Mouse (Mus musculus) embryonic facial prominence, embryonic 13.5 days (tissue): ENCODE measurements around the gene Hemgn. TPM values are rescaled to one million over a fixed set of nuclear protein-coding genes. Genes with fewer than 3 reads are reported as not detected.
A peak's percentile ranks its signal among the peaks of the same experiment; 100 is the strongest.

Experiments used
- ATAC-seq: fragments of 200-750 bp; cut with Nextera tagmentation; 2 replicates; pipeline ENCODE4 v1.8.0; 2017; ENCODE audit warnings: low read depth; ENCODE audit not compliant: insufficient number of reproducible peaks, insufficient read depth, low FRiP score, low TSS enrichment
- H3K27ac ChIP-seq: fragments of 300-500 bp; sonication (generic); 2 replicates; pipeline ENCODE4 v1.5.1; 2015; ENCODE audit warnings: moderate library complexity, mild to moderate bottlenecking, inconsistent platforms
- H3K27me3 ChIP-seq: fragments of 300-500 bp; sonication (generic); 2 replicates; pipeline ENCODE4 v1.6.1; 2015; ENCODE audit warnings: mild to moderate bottlenecking, inconsistent platforms
- H3K36me3 ChIP-seq: fragments of 300-500 bp; sonication (generic); 2 replicates; pipeline ENCODE4 v1.6.1; 2015; ENCODE audit warnings: mild to moderate bottlenecking, inconsistent platforms
- H3K4me1 ChIP-seq: fragments of 300-500 bp; sonication (generic); 2 replicates; pipeline ENCODE4 v1.6.1; 2015; ENCODE audit warnings: inconsistent platforms
- H3K4me2 ChIP-seq: fragments of 300-500 bp; sonication (generic); 2 replicates; pipeline ENCODE4 v1.6.1; 2015; ENCODE audit warnings: moderate library complexity, mild to moderate bottlenecking, inconsistent platforms
- H3K4me3 ChIP-seq: fragments of 300-500 bp; sonication (generic); 2 replicates; pipeline ENCODE4 v1.5.1; 2015; ENCODE audit warnings: mild to moderate bottlenecking, inconsistent platforms
- H3K9ac ChIP-seq: fragments of 300-500 bp; sonication (generic); 2 replicates; pipeline ENCODE4 v1.6.1; 2015; ENCODE audit warnings: mild to moderate bottlenecking, inconsistent platforms
- H3K9me3 ChIP-seq: fragments of 300-500 bp; sonication (generic); 2 replicates; pipeline ENCODE4 v1.6.1; 2016; ENCODE audit warnings: inconsistent platforms
- WGBS: fragments of 180-500 bp; shearing (Covaris S2); methylation state at CpG from one replicate; pipeline ENCODE4 v1.1.7; 2015; ENCODE audit warnings: mixed read lengths; 5-methylcytosine and 5-hydroxymethylcytosine counted together
- polyA plus RNA-seq: library from polyadenylated mRNA; unstranded; fragments of >200 nt; fragmentation: Nextera tagmentation; extraction: Ambion mirVana; gene quantifications from 2 replicates; pipeline ENCODE4 v1.2.1, GENCODE M21; 2015

Gene Hemgn
- polyA plus RNA-seq, 1 experiment from 2014 or later: 0.87 TPM

DNA sequence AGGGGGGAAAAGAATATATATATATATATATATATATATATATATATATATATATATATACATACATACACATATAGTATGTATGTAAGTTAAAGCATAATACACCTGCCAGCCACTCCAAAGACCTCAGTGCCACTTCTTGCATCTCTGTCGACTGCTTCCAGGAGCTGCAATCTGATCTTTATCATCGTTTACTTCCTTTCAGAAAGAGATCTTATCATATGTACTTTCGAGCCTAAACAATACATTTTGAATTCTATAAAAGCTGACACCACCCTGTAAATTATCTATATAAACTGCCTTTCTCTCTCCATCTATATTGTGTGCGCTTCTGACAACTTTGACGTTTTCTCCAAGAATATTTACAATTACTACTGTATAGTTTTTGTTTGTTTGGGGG, 24.8 kb downstream of the Hemgn start:
- Histone ChIP-seq H3K4me1 (no peaks in the 10 kb centered on the region), H3K4me3 (peak overlapping the region; percentile 64), H3K4me2 (peak overlapping the region; percentile 68), H3K9me3 (no peaks in the 10 kb centered on the region), H3K9ac (peak overlapping the region; percentile 87), H3K36me3 (peaks cover 20% of the 10 kb centered on the region), H3K27ac (peak overlapping the region; percentile 95; the same call in 1 of the 2 replicates), H3K27me3 (no peaks in the 10 kb centered on the region)
- WGBS: 25% methylated on average over 5 of the region's 5 CpGs
- ATAC-seq: no peak

GRCm38 (mm10) chr4:46374869-46375368, 38.4 kb downstream of the Hemgn start:
- Histone ChIP-seq H3K4me2 (peak overlapping the region; percentile 65), H3K27me3 (no peaks in the 10 kb centered on the region), H3K4me3 (peak overlapping the region; percentile 40), H3K9ac (peak overlapping the region; percentile 11), H3K36me3 (peaks cover 34% of the 10 kb centered on the region), H3K27ac (no peak overlapping the region), H3K4me1 (0 out of 2 replicates have a peak, but pooled peaks cover 5% of the 10 kb centered on the region), H3K9me3 (no peaks in the 10 kb centered on the region)
- ATAC-seq: peak; percentile 52; the same call in 1 of the 2 replicates
- WGBS: 22% methylated on average over 22 of the region's 22 CpGs

DNA sequence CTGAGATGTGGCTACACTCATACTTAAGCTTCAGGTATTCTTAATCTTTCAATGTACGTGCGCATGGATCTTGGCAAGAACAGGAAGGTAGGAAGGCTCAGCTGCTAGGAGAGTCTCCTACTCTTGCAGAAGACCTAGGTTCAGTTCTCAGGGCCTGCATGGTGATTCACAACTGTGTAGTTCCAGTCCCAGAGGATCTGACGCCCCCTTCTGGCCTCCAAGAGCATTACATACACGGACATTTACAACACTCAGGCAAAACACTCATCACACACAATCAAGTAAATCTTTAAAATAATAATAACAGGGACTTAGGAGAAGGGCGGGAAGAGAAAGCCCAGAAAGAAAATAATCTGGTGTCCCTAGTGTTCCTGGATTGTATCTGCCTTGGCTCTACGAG, 38.9 kb downstream of the Hemgn start:
- ATAC-seq: no peak
- Histone ChIP-seq H3K4me3 (peak overlapping the region; percentile 40), H3K9me3 (no peaks in the 10 kb centered on the region), H3K4me2 (peak overlapping the region; percentile 65), H3K27me3 (0 out of 2 replicates have a peak, but pooled peaks cover 3% of the 10 kb centered on the region), H3K4me1 (0 out of 2 replicates have a peak, but pooled peaks cover 5% of the 10 kb centered on the region), H3K27ac (no peak overlapping the region), H3K36me3 (peaks cover 29% of the 10 kb centered on the region), H3K9ac (peak overlapping the region; percentile 11)
- WGBS: 59% methylated on average over 6 of the region's 6 CpGs

- peak overlapping the region; percentile 34 for H3K4me3 ChIP-seq
- no peaks in the 10 kb centered on the region for H3K36me3 ChIP-seq
- H3K9ac ChIP-seq: peak overlapping the region; percentile 64; the same call in 1 of the 2 replicates
- H3K27ac ChIP-seq: peak overlapping the region; percentile 44; the same call in 1 of the 2 replicates
- H3K4me1 ChIP-seq: 0 out of 2 replicates have a peak, but pooled peaks cover 5% of the 10 kb centered on the region
- no peaks in the 10 kb centered on the region for H3K9me3 ChIP-seq
- peak; percentile 65 for ATAC-seq
- WGBS: under 1% methylated on average over 19 of the region's 19 CpGs
- H3K27me3 ChIP-seq: peaks cover 8% of the 10 kb centered on the region
- H3K4me2 ChIP-seq: peak overlapping the region; percentile 60
Observed at GRCm38 (mm10) chr4:46371030-46371429, 42.3 kb downstream of the Hemgn start.

- no peak overlapping the region for H3K9ac ChIP-seq
- ATAC-seq: no peak
- 0 out of 2 replicates have a peak, but pooled peaks cover 5% of the 10 kb centered on the region for H3K4me1 ChIP-seq
- peaks cover 13% of the 10 kb centered on the region for H3K27me3 ChIP-seq
- no peaks in the 10 kb centered on the region for H3K9me3 ChIP-seq
- peak overlapping the region; percentile 60; the same call in 1 of the 2 replicates for H3K4me2 ChIP-seq
- no peak overlapping the region for H3K27ac ChIP-seq
- no peak overlapping the region for H3K4me3 ChIP-seq
- WGBS: 43% methylated on average over 6 of the region's 6 CpGs
- H3K36me3 ChIP-seq: no peaks in the 10 kb centered on the region
Observed at GRCm38 (mm10) chr4:46370406-46370805, 42.9 kb downstream of the Hemgn start.

DNA sequence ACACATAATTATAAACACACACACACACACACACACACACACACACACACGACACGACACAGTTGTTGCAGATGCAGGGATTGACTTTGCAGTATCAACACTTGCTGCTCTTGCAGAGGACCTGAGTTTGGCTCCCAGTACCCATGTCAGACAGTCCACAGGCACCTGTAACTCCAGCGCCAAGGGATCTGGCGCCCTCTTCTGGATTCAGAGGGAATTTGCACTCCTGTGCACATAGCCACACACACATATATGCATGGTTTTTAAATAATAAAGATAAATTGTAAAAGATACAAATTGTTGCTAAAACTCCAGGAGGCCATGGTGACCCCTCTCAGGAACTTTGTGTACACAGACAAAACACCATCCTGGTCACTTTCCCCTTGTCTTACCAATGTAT, 44.2 kb downstream of the Hemgn start:
- no peak overlapping the region for H3K4me3 ChIP-seq
- no peak for ATAC-seq
- 0 out of 2 replicates have a peak, but pooled peaks cover 5% of the 10 kb centered on the region for H3K4me1 ChIP-seq
- peaks cover 18% of the 10 kb centered on the region for H3K27me3 ChIP-seq
- no peak overlapping the region for H3K9ac ChIP-seq
- no peaks in the 10 kb centered on the region for H3K36me3 ChIP-seq
- 64% methylated on average over 4 of the region's 4 CpGs for WGBS
- no peak overlapping the region for H3K4me2 ChIP-seq
- H3K27ac ChIP-seq: no peak overlapping the region
- H3K9me3 ChIP-seq: no peaks in the 10 kb centered on the region

DNA sequence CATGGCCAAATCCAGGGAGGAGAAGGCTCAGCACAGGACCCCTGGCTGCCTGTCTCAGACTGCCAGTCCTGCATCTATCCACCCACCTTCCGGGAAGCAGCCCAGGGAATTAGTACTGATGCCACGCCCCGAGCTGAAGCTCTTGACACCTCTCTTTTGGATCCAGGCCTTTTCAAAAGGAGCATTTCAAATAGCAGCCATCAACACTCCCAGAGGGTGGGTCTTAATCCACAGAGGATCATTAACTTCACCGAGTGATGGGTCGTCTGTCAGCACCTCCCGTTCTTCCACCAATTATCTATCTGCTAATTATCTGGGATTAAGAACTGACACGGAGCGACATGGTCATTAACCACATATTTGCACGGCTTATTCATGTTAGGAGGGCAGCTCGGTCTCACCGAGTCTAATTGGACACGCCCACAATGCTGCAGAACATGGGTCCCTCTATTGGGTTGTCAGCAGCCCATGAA, 45.8 kb downstream of the Hemgn start:
- Histone ChIP-seq H3K4me3 (no peak overlapping the region), H3K4me1 (0 out of 2 replicates have a peak, but pooled peaks cover 5% of the 10 kb centered on the region), H3K9me3 (no peaks in the 10 kb centered on the region), H3K9ac (no peak overlapping the region), H3K36me3 (no peaks in the 10 kb centered on the region), H3K4me2 (no peak overlapping the region), H3K27ac (no peak overlapping the region), H3K27me3 (peaks cover 18% of the 10 kb centered on the region)
- no peak for ATAC-seq
- WGBS: 17% methylated on average over 12 of the region's 12 CpGs

- H3K27ac ChIP-seq: no peak overlapping the region
- no peak for ATAC-seq
Observed at GRCm38 (mm10) chr4:46364360-46364759, 48.9 kb downstream of the Hemgn start.

GRCm38 (mm10) chr4:46361258-46361657, 52.0 kb downstream of the Hemgn start:
- peaks cover 23% of the 10 kb centered on the region for H3K27me3 ChIP-seq
- H3K4me3 ChIP-seq: no peak overlapping the region
- H3K9ac ChIP-seq: no peak overlapping the region
- H3K4me2 ChIP-seq: no peak overlapping the region
- H3K36me3 ChIP-seq: no peaks in the 10 kb centered on the region
- H3K4me1 ChIP-seq: no peaks in the 10 kb centered on the region
- WGBS: 73% methylated on average over 5 of the region's 5 CpGs
- no peak for ATAC-seq
- H3K9me3 ChIP-seq: no peaks in the 10 kb centered on the region
- H3K27ac ChIP-seq: no peak overlapping the region

More at GRCm38 (mm10) chr4:46364360-46364759, 48.9 kb downstream of the Hemgn start:
- H3K4me2 ChIP-seq: no peak overlapping the region
- no peak overlapping the region for H3K9ac ChIP-seq
- H3K36me3 ChIP-seq: no peaks in the 10 kb centered on the region
- H3K4me1 ChIP-seq: no peaks in the 10 kb centered on the region
- no peaks in the 10 kb centered on the region for H3K9me3 ChIP-seq
- WGBS: 77% methylated on average over 2 of the region's 2 CpGs
- no peak overlapping the region for H3K4me3 ChIP-seq
- peaks cover 15% of the 10 kb centered on the region for H3K27me3 ChIP-seq

DNA sequence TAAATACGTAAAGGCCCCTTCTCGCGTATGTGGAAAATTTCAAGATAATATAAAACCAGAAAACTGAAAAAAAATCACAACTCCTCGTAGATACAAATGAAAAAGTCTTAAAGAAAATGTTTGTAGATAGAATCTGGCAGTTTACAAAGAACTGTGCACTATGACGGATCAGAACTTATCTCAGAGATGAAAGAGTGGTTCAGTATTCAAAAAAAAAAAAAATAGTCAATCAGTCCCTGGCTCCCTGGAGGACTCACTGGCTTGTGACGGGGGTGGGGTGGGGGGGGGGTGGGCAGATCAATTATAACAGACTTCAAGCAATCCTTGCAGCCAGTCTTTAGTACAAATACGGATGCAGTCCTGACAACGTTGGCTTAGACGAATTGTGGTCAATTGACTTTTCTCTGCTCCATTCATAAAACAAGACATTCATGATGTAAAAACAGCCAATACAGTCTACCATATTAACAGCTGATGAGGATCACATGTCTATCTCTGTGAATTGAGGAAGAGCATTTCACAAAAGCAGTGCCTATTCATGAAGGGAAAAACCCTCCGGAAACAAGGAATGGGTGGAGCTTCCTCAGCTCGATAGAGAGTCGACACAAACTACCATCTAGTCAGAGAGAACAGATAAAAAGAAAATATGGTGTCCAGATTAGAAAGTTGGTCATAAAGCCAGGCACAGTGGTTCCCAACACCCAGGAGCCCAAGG, 53.6 kb downstream of the Hemgn start:
- H3K27ac ChIP-seq: no peak overlapping the region
- WGBS: 74% methylated on average over 12 of the region's 12 CpGs
- H3K36me3 ChIP-seq: no peaks in the 10 kb centered on the region
- H3K4me2 ChIP-seq: no peak overlapping the region
- no peaks in the 10 kb centered on the region for H3K4me1 ChIP-seq
- peaks cover 23% of the 10 kb centered on the region for H3K27me3 ChIP-seq
- H3K9ac ChIP-seq: no peak overlapping the region
- no peaks in the 10 kb centered on the region for H3K9me3 ChIP-seq
- no peak overlapping the region for H3K4me3 ChIP-seq
- ATAC-seq: no peak

GRCm38 (mm10) chr4:46356351-46357133, 56.8 kb downstream of the Hemgn start:
- 44% methylated on average over 12 of the region's 12 CpGs for WGBS
- Histone ChIP-seq H3K9ac (no peak overlapping the region), H3K27ac (no peak overlapping the region), H3K36me3 (no peaks in the 10 kb centered on the region), H3K4me2 (no peak overlapping the region), H3K4me1 (peaks cover 5% of the 10 kb centered on the region; the same call in 1 of the 2 replicates), H3K27me3 (peaks cover 52% of the 10 kb centered on the region), H3K9me3 (no peaks in the 10 kb centered on the region), H3K4me3 (no peak overlapping the region)
- ATAC-seq: no peak
